Mouse (Mus musculus): ENCODE results near the gene Fam129c. TPM values are rescaled to one million over a fixed set of nuclear protein-coding genes. Genes with fewer than 3 reads are reported as not detected.

The Fam129c gene
- polyA plus RNA-seq, 1 experiment: 23.9 TPM

GRCm38 (mm10) chr8:71598375-71598774 lies 927 bp downstream of the Fam129c start:
- no peak for TF ChIP-seq POLR2A (IDR thresholded peaks at IDR 0.05; ENCODE audit: control insufficient read depth, extremely low read depth, insufficient read depth, low read length, poor library complexity)
- Histone ChIP-seq H3K4me3 (ENCODE audit: control insufficient read depth, insufficient read depth, low read length) (no peak overlapping the region), H3K27me3 (ENCODE audit: control insufficient read depth, insufficient read depth, low read length) (no peaks in the 10 kb centered on the region), H3K36me3 (ENCODE audit: control insufficient read depth, insufficient read depth, low read length) (no peaks in the 10 kb centered on the region), H3K4me1 (replicated peaks; ENCODE audit: control insufficient read depth, insufficient read depth, low read length) (peaks cover 41% of the 10 kb centered on the region), H3K27ac (ENCODE audit: control insufficient read depth, insufficient read depth, low read length) (no peak overlapping the region)
- DNase-seq: no peak

- Histone ChIP-seq H3K4me1 (replicated peaks; ENCODE audit: control insufficient read depth, insufficient read depth, low read length) (peaks cover 38% of the 10 kb centered on the region), H3K4me3 (ENCODE audit: control insufficient read depth, insufficient read depth, low read length) (no peak overlapping the region), H3K27ac (ENCODE audit: control insufficient read depth, insufficient read depth, low read length) (no peak overlapping the region), H3K36me3 (ENCODE audit: control insufficient read depth, insufficient read depth, low read length) (no peaks in the 10 kb centered on the region), H3K27me3 (ENCODE audit: control insufficient read depth, insufficient read depth, low read length) (no peaks in the 10 kb centered on the region)
- no peak for DNase-seq
- TF ChIP-seq CTCF (IDR thresholded peaks at IDR 0.05; ENCODE audit: borderline replicate concordance, control insufficient read depth, extremely low read depth, insufficient read depth, low read length, poor library complexity) (no peak), POLR2A (IDR thresholded peaks at IDR 0.05; ENCODE audit: control insufficient read depth, extremely low read depth, insufficient read depth, low read length, poor library complexity) (no peak)
- 94% methylated on average over 5 of the region's 5 CpGs for WGBS
Observed at GRCm38 (mm10) chr8:71598841-71599240, 1.4 kb downstream of the Fam129c start.

- H3K27me3 ChIP-seq (ENCODE audit: control insufficient read depth, insufficient read depth, low read length): no peaks in the 10 kb centered on the region
- H3K4me3 ChIP-seq (ENCODE audit: control insufficient read depth, insufficient read depth, low read length): peak overlapping the region; percentile 42
- H3K27ac ChIP-seq (ENCODE audit: control insufficient read depth, insufficient read depth, low read length): no peak overlapping the region
- peaks cover 16% of the 10 kb centered on the region for H3K4me1 ChIP-seq (replicated peaks; ENCODE audit: control insufficient read depth, insufficient read depth, low read length)
- peak; percentile 55 for DNase-seq
- H3K36me3 ChIP-seq (ENCODE audit: control insufficient read depth, insufficient read depth, low read length): no peaks in the 10 kb centered on the region
- 7% methylated on average over 65 of the region's 65 CpGs for WGBS
- TF ChIP-seq POLR2A (IDR thresholded peaks at IDR 0.05; ENCODE audit: control insufficient read depth, extremely low read depth, insufficient read depth, low read length, poor library complexity): no peak
- TF ChIP-seq CTCF (IDR thresholded peaks at IDR 0.05; ENCODE audit: borderline replicate concordance, control insufficient read depth, extremely low read depth, insufficient read depth, low read length, poor library complexity): no peak; the same call in 1 of the 2 replicates
Observed at GRCm38 (mm10) chr8:71601939-71602665, 4.7 kb downstream of the Fam129c start.

- DNase-seq: no peak
- no peak for TF ChIP-seq CTCF (IDR thresholded peaks at IDR 0.05; ENCODE audit: borderline replicate concordance, control insufficient read depth, extremely low read depth, insufficient read depth, low read length, poor library complexity)
- TF ChIP-seq POLR2A (IDR thresholded peaks at IDR 0.05; ENCODE audit: control insufficient read depth, extremely low read depth, insufficient read depth, low read length, poor library complexity): no peak
- Histone ChIP-seq H3K4me1 (replicated peaks; ENCODE audit: control insufficient read depth, insufficient read depth, low read length) (peaks cover 11% of the 10 kb centered on the region), H3K36me3 (ENCODE audit: control insufficient read depth, insufficient read depth, low read length) (no peaks in the 10 kb centered on the region), H3K27ac (ENCODE audit: control insufficient read depth, insufficient read depth, low read length) (no peak overlapping the region), H3K4me3 (ENCODE audit: control insufficient read depth, insufficient read depth, low read length) (peak overlapping the region; percentile 42), H3K27me3 (ENCODE audit: control insufficient read depth, insufficient read depth, low read length) (no peaks in the 10 kb centered on the region)
- 43% methylated on average over 32 of the region's 32 CpGs for whole genome bisulfite sequencing
Observed at GRCm38 (mm10) chr8:71602666-71603334, 5.4 kb downstream of the Fam129c start.

DNA sequence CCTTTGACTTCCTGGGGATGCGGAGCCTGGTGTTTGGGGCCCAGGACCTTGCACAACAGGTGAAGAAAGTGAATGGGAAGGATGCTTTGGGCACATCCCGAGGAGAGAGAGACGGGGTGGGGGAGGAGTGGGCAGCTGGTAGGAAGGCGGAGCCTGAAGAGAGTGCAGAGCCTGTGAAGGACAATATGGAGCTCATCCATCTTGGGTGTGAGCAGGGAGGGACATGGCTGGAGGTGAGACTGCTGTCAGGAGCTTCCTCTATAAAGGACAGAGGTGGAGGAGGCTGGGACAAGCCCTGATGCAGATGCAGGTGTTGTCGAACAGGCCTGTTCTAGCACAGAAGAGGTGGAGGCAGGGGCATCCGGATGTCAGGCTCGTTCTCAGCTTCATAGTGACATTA lies 6.6 kb downstream of the Fam129c start:
- DNase-seq: no peak
- H3K4me3 ChIP-seq (ENCODE audit: control insufficient read depth, insufficient read depth, low read length): no peak overlapping the region
- no peaks in the 10 kb centered on the region for H3K27me3 ChIP-seq (ENCODE audit: control insufficient read depth, insufficient read depth, low read length)
- H3K4me1 ChIP-seq (replicated peaks; ENCODE audit: control insufficient read depth, insufficient read depth, low read length): peaks cover 11% of the 10 kb centered on the region
- TF ChIP-seq POLR2A (IDR thresholded peaks at IDR 0.05; ENCODE audit: control insufficient read depth, extremely low read depth, insufficient read depth, low read length, poor library complexity): no peak
- no peak for TF ChIP-seq CTCF (IDR thresholded peaks at IDR 0.05; ENCODE audit: borderline replicate concordance, control insufficient read depth, extremely low read depth, insufficient read depth, low read length, poor library complexity)
- 89% methylated on average over 7 of the region's 7 CpGs for WGBS
- no peaks in the 10 kb centered on the region for H3K36me3 ChIP-seq (ENCODE audit: control insufficient read depth, insufficient read depth, low read length)
- H3K27ac ChIP-seq (ENCODE audit: control insufficient read depth, insufficient read depth, low read length): no peak overlapping the region

GRCm38 (mm10) chr8:71610822-71611651 lies 13.6 kb downstream of the Fam129c start, which contains the start of gene Colgalt1:
Gene Colgalt1, plus strand, starts transcription at chr8:71610998.
- 0 out of 2 replicates have a peak, but pooled peaks have one; percentile 27 for TF ChIP-seq POLR2A (IDR thresholded peaks at IDR 0.05; ENCODE audit: control insufficient read depth, extremely low read depth, insufficient read depth, low read length, poor library complexity)
- peak; percentile 69 for TF ChIP-seq CTCF (IDR thresholded peaks at IDR 0.05; ENCODE audit: borderline replicate concordance, control insufficient read depth, extremely low read depth, insufficient read depth, low read length, poor library complexity)
- 0 out of 2 replicates have a peak within 1 kb of the TSS, but pooled peaks have one; percentile 19 for H3K27ac ChIP-seq (ENCODE audit: control insufficient read depth, insufficient read depth, low read length)
- peak within 1 kb of the TSS; percentile 63 for H3K4me3 ChIP-seq (ENCODE audit: control insufficient read depth, insufficient read depth, low read length)
- no peaks in the 10 kb centered on the region for H3K36me3 ChIP-seq (ENCODE audit: control insufficient read depth, insufficient read depth, low read length)
- DNase-seq: peak; percentile 97
- no peaks in the 10 kb centered on the region for H3K27me3 ChIP-seq (ENCODE audit: control insufficient read depth, insufficient read depth, low read length)
- WGBS: under 1% methylated on average over 82 of the region's 82 CpGs
- H3K4me1 ChIP-seq (replicated peaks; ENCODE audit: control insufficient read depth, insufficient read depth, low read length): peaks cover 18% of the 10 kb centered on the region
